Mouse (Mus musculus) forebrain, postnatal 0 days (tissue): Measurements from ENCODE around the gene Bean1. TPM values are rescaled to one million over a fixed set of nuclear protein-coding genes. Genes with fewer than 3 reads are reported as not detected.
A peak's percentile ranks its signal among the peaks of the same experiment; 100 is the strongest.

Experiments
- ATAC-seq: fragments of 200-750 bp; cut with Nextera tagmentation; 2 replicates; pipeline ENCODE4 v1.8.0; 2017; ENCODE audit warnings: mild to moderate bottlenecking, moderate library complexity
- DNase-seq: peaks from one replicate; pipeline ENCODE4 v3.0.0-alpha.2; 2015
- H3K27ac ChIP-seq: fragments of 300-500 bp; sonication (generic); 2 replicates; pipeline ENCODE4 v1.5.1; 2014; ENCODE audit warnings: low read depth, mild to moderate bottlenecking, antibody characterized with exemption, low read length, moderate library complexity, mixed read lengths
- H3K27me3 ChIP-seq: fragments of 300-500 bp; sonication (generic); 2 replicates; pipeline ENCODE4 v1.6.1; 2014; ENCODE audit warnings: mild to moderate bottlenecking, low read length, mixed read lengths; ENCODE audit not compliant: insufficient read depth
- H3K36me3 ChIP-seq: fragments of 300-500 bp; sonication (generic); 2 replicates; pipeline ENCODE4 v1.6.1; 2014; ENCODE audit warnings: mild to moderate bottlenecking, moderate library complexity; ENCODE audit not compliant: insufficient read depth
- H3K4me1 ChIP-seq: fragments of 300-500 bp; sonication (generic); 2 replicates; pipeline ENCODE4 v1.6.1; 2014; ENCODE audit warnings: antibody characterized with exemption; ENCODE audit not compliant: insufficient read depth
- H3K4me2 ChIP-seq: fragments of 300-500 bp; sonication (generic); 2 replicates; pipeline ENCODE4 v1.6.1; 2014; ENCODE audit warnings: low read depth, mild to moderate bottlenecking, moderate library complexity
- H3K4me3 ChIP-seq: fragments of 300-500 bp; sonication (generic); 2 replicates; pipeline ENCODE4 v1.5.1; 2014; ENCODE audit warnings: low read depth, low read length, mixed read lengths
- H3K9ac ChIP-seq: fragments of 300-500 bp; sonication (generic); 2 replicates; pipeline ENCODE4 v1.6.1; 2014; ENCODE audit warnings: mild to moderate bottlenecking
- H3K9me3 ChIP-seq: fragments of 300-500 bp; sonication (generic); 2 replicates; pipeline ENCODE4 v1.6.1; 2016; ENCODE audit warnings: low read length
- CTCF ChIP-seq: sonication (generic); IDR thresholded peaks from 2 replicates; pipeline ENCODE4 v1.5.1; 2016; ENCODE audit warnings: antibody characterized with exemption, control low read depth, low read depth
- WGBS: fragments of 180-500 bp; shearing (Covaris S2); extraction: QIAGEN DNeasy Blood & Tissue Kit; methylation state at CpG from one replicate; pipeline ENCODE4 v1.1.7; 2014; 5-methylcytosine and 5-hydroxymethylcytosine counted together
- polyA plus RNA-seq: library from polyadenylated mRNA; unstranded; fragments of >200 nt; fragmentation: Nextera tagmentation; extraction: Ambion mirVana; gene quantifications from 2 replicates; pipeline ENCODE4 v1.2.1, GENCODE M21; 2015
- total RNA-seq: library from RNA; depleted of rRNA; stranded (reverse); fragments of >200 nt; gene quantifications from 2 replicates; pipeline ENCODE4 v1.2.3, GENCODE M21; 2014

The Bean1 gene
- total and polyA plus RNA-seq, 2 experiments from 2014 or later = 8.6 to 18.9 TPM

DNA sequence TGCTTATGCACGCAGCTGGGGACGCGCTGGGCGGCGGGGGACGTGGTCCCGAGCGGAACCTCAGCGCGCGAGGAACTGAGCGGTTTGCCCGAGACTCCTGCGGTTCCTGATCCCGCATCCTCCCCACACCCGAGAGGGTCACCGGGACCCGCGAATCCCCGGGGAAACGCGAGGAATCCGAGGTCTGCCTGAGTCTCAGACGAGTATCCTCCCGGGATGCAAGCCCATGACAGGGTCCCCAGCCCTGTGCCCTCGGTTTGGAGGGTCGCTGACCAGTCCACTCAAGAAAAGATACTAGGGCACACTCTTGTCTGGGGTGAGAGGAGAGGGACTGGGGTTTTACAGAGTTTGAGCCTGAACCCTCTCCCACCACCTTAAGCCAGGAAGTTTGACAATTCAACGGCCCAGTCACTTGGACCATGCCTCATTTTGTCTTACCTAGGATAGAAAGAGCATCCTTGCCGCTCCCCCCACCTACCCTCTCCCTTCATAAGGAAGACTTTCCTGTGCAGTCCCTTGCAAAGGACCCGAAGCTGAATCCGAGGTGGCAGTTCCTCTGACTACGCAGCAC lies 893 bp downstream of the Bean1 start:
- H3K9me3 ChIP-seq = no peaks in the 10 kb centered on the region
- H3K4me1 ChIP-seq = peaks cover 5% of the 10 kb centered on the region; the same call in 1 of the 2 replicates
- H3K36me3 ChIP-seq = no peaks in the 10 kb centered on the region
- no peak for TF ChIP-seq CTCF
- ATAC-seq (no peak), DNase-seq (no peak)
- WGBS = 4% methylated on average over 31 of the region's 32 CpGs
- peak overlapping the region; percentile 88 for H3K9ac ChIP-seq
- H3K4me3 ChIP-seq = peak overlapping the region; percentile 67
- peaks cover 6% of the 10 kb centered on the region; the same call in 1 of the 2 replicates for H3K27me3 ChIP-seq
- peak overlapping the region; percentile 92 for H3K4me2 ChIP-seq
- H3K27ac ChIP-seq = peak overlapping the region; percentile 69

DNA sequence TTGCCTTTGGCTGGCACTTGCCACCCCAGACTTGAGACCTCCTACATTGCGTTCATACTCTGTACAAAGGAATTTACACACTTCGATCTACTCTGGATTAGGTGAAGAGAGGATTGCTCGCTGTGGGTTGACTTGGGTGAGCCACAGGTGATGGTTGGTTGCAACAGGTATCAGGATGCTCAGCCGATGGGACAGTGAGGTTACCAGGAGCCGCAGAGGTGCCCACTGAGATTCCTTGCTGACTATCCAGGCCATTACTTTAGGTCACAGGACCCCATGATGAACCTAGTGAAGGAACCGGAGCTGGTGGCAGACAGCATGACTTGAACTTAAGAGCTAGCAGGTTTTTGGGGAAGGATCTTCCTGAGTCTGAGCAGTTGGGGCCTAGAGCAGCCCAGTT lies 2.2 kb downstream of the Bean1 start:
- DNase-seq (no peak), ATAC-seq (no peak)
- Histone ChIP-seq H3K9ac (no peak overlapping the region), H3K4me2 (no peak overlapping the region), H3K4me1 (peaks cover 5% of the 10 kb centered on the region; the same call in 1 of the 2 replicates), H3K9me3 (no peaks in the 10 kb centered on the region), H3K27ac (no peak overlapping the region), H3K4me3 (no peak overlapping the region), H3K36me3 (no peaks in the 10 kb centered on the region), H3K27me3 (peaks cover 6% of the 10 kb centered on the region; the same call in 1 of the 2 replicates)
- TF ChIP-seq CTCF = no peak
- 90% methylated on average over 6 of the region's 6 CpGs for WGBS

DNA sequence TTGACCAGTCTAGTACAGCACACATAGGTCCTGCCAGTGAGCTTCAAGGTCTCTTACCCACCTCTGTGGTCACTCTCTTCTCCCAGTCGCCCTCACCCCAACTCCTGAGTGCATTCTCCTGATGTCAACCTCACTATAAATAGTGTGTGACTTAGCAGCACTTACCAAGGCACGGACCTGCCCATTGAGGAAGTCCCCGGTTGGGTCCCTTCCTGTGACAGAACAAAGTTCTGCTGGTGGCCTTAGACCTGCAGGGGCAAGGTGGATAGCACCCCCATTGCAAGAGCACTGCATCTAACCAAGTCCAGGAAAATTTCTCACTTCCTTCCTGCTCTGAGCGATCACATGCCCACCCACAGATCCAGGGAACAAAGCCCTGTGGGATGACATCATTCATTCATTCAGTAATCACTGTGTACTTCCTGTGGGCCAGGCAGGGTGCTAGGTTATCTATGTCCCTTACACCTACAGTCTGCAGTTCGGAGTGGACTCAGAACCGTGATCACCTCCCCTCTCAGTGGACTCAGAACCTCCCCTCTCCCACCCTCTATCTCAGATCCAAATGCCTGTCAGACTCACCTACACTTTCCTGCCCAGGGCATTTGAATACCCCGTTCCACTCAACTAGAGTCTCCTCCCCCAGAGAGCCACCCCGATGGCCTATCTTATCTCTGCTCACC lies 5.7 kb downstream of the Bean1 start:
- no peak for DNase-seq
- H3K9me3 ChIP-seq = no peaks in the 10 kb centered on the region
- H3K9ac ChIP-seq = no peak overlapping the region
- 76% methylated on average over 8 of the region's 8 CpGs for WGBS
- TF ChIP-seq CTCF = no peak
- H3K27ac ChIP-seq = no peak overlapping the region
- H3K4me3 ChIP-seq = no peak overlapping the region
- H3K4me2 ChIP-seq = no peak overlapping the region
- H3K4me1 ChIP-seq = no peaks in the 10 kb centered on the region
- no peaks in the 10 kb centered on the region for H3K36me3 ChIP-seq
- H3K27me3 ChIP-seq = peaks cover 6% of the 10 kb centered on the region; the same call in 1 of the 2 replicates
- ATAC-seq = no peak

DNA sequence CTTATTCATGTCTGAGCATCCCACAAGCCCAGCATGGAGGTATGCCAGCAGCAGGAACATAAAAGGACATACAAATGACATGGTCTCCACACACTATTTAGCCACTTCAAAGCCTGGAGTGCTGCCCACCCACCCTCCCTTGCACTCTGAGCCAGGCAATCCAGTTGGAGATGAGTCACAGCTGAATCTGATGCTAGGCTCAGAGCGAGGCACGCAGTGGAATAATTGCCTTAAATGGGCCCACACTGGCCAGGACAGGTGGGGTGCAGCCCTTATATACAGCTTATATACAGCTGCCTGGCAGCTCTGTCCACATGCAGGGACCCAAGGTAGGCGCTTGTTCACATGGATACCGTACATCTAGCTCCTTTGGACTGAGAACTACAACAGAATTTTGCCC lies 6.8 kb downstream of the Bean1 start:
- no peak overlapping the region for H3K4me3 ChIP-seq
- DNase-seq (no peak), ATAC-seq (peak; percentile 23; the same call in 1 of the 2 replicates)
- no peak for TF ChIP-seq CTCF
- no peaks in the 10 kb centered on the region for H3K36me3 ChIP-seq
- H3K4me1 ChIP-seq = no peaks in the 10 kb centered on the region
- no peak overlapping the region for H3K27ac ChIP-seq
- no peak overlapping the region for H3K4me2 ChIP-seq
- H3K27me3 ChIP-seq = no peaks in the 10 kb centered on the region
- no peaks in the 10 kb centered on the region for H3K9me3 ChIP-seq
- H3K9ac ChIP-seq = no peak overlapping the region
- 79% methylated on average over 4 of the region's 4 CpGs for WGBS

DNA sequence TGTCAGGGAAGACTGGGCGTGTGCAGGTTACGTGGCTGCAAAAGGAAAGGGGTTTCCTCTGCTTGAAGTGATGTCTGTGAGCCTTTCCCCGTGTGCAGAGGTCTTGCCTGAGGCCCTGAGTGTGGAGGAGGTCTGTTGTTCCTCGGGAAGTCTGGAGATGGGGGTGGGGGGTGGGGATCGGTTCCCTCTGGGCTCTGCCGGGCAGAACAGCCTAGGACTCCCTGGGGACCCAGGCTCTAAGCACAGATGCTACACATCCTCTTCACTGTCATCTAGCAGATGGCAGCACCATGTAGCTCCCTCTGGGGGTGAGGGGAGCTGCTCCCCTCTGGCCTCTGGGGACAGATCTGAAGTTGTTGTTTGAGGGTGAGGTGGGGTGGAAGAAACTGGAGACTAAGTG lies 14.7 kb downstream of the Bean1 start:
- no peaks in the 10 kb centered on the region for H3K27me3 ChIP-seq
- no peak for ATAC-seq
- H3K36me3 ChIP-seq = no peaks in the 10 kb centered on the region
- TF ChIP-seq CTCF = no peak
- no peak overlapping the region for H3K4me2 ChIP-seq
- H3K9ac ChIP-seq = no peak overlapping the region
- H3K4me1 ChIP-seq = no peaks in the 10 kb centered on the region
- H3K27ac ChIP-seq = no peak overlapping the region
- no peaks in the 10 kb centered on the region for H3K9me3 ChIP-seq
- WGBS = 42% methylated on average over 6 of the region's 6 CpGs
- H3K4me3 ChIP-seq = no peak overlapping the region
- DNase-seq = no peak

DNA sequence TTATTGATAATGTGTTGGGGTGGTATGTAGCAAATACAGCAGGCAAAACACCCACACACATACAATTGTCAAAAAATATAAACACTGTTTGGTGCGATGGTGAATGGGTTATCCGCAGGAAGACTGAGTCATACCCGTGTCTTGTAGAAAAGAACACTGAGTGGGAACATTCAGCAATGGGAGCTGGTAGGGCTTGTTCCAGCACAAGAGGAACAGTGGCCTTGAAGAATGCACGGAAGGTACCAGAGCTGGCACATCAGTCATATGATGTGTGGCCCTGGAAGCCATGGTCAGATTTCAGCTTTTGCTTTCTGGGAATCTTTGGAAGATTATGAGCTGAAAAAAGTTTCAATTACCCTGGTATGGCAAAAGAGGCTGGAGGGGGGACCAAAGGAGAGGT lies 16.6 kb downstream of the Bean1 start:
- no peaks in the 10 kb centered on the region for H3K9me3 ChIP-seq
- H3K36me3 ChIP-seq = no peaks in the 10 kb centered on the region
- no peaks in the 10 kb centered on the region for H3K4me1 ChIP-seq
- no peak for ATAC-seq
- no peak for DNase-seq
- H3K27me3 ChIP-seq = no peaks in the 10 kb centered on the region
- WGBS = 91% methylated on average over 4 of the region's 4 CpGs
- no peak overlapping the region for H3K4me2 ChIP-seq
- H3K9ac ChIP-seq = no peak overlapping the region
- H3K27ac ChIP-seq = no peak overlapping the region
- no peak for TF ChIP-seq CTCF
- H3K4me3 ChIP-seq = no peak overlapping the region

DNA sequence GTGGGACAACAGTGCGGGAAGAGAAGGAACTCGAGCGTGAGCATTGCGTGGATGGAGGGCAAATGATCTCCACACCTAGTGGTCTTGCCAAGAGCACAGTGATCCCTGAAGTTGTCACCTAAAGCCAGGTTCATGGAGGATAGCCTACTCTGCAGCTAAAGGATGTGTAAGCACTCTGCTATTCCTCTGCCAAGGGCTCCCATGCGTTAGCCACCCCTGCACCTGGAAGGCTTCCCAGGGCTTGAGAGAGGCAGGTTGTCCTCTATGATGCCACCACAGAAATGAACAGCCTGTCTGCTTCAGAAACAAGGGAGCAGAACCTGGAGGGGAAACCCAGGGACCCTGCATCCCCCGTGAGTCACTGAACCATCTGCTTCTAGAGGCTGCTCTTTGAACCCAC lies 17.4 kb downstream of the Bean1 start:
- Histone ChIP-seq H3K36me3 (no peaks in the 10 kb centered on the region), H3K9ac (no peak overlapping the region), H3K4me1 (no peaks in the 10 kb centered on the region), H3K27ac (no peak overlapping the region), H3K27me3 (no peaks in the 10 kb centered on the region), H3K4me2 (no peak overlapping the region), H3K9me3 (no peaks in the 10 kb centered on the region), H3K4me3 (no peak overlapping the region)
- ATAC-seq = no peak
- TF ChIP-seq CTCF = no peak
- no peak for DNase-seq
- WGBS = 90% methylated on average over 6 of the region's 6 CpGs
